Mouse (Mus musculus) embryo, embryonic 9.5 days (tissue): ENCODE measurements around the gene Gdi2.
"Not testable (repeated sequence)": the region's sequence is repeated elsewhere in the genome, so short reads cannot be mapped to it uniquely, and the experiment has no call there.

Experiments
- DNase-seq: peaks from one replicate; pipeline ENCODE4 v3.0.0-alpha.2; 2017; ENCODE audit errors: extremely low spot score

Gene Gdi2

DNA sequence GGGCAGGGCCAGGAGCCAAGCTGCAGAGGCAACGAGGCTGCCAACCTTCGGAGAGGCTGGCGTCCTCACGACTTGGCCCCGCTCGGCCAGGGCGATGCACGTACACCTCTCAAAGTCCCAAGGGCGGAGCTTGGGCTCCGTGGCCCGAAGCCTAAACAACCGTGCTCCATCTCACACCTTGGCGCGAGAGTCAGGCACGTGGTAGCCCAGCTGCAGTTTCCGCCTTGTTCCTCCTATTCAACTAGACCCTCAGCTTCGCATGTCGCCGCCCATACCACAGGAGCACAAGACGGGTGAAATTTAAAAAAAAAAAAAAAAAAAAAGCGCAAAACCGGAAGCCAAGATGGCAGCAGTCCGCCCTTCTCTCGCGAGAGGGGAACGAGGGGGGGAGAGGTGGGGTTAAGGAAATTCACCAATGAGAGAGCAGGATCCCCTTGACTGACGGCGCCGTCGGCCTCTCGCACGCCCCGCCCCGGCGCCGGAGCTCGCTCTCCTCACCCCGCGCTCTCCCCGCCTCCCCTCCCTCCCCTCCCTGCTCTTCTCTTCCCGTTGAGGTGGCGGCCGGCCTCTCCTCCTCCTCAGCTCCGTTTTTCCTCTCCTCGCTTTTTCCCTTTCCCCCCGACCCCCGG, at the start of gene Gdi2:
Gene Gdi2, plus strand, starts transcription at position 470 of the 629 bp plus-strand sequence.
- peak; percentile 97 for DNase-seq

GRCm38 (mm10) chr13:3495526-3495925, 42.3 kb upstream of the Gdi2 start:
- no peak for DNase-seq

GRCm38 (mm10) chr13:3501014-3501413, 36.8 kb upstream of the Gdi2 start:
- not testable (repeated sequence) for DNase-seq

DNA sequence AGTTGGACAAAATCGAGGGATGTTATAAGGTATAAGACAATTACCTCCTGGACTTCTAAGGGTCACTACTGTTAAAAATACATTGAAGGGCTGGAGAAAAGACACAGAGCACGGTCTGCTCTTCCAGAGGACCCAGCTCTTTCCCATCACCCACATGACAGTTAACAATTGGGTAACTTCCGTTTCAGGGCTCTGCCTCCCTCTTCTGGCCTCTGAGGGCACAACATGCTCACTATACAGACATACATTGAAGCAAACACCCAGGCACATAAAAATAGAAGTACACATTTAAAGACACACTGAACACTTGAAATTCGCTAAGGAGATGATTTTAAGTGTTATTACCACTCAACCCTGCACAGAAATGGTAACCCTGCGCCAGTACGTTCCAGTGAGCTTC, 22.5 kb upstream of the Gdi2 start:
- DNase-seq = not testable (repeated sequence)

DNA sequence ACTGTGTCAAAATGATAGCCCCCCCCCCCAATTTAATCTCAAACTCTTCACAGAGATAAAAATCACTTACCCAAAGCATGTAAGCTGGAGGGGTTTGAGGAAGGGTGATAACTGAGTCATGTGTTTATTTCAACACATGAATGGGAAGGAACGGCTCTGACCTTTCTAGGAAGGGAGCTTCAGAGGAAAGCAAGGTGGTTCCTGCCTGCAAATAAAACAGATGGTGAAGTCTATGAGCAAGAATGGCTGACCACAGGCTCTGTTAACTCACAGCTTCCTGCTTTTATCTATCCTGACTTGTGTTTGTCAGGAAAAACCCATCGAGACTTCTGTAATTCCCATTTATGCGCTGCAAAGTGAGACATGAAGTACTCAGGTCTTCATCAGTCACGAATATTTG, 18.5 kb upstream of the Gdi2 start:
- not testable (repeated sequence) for DNase-seq

DNA sequence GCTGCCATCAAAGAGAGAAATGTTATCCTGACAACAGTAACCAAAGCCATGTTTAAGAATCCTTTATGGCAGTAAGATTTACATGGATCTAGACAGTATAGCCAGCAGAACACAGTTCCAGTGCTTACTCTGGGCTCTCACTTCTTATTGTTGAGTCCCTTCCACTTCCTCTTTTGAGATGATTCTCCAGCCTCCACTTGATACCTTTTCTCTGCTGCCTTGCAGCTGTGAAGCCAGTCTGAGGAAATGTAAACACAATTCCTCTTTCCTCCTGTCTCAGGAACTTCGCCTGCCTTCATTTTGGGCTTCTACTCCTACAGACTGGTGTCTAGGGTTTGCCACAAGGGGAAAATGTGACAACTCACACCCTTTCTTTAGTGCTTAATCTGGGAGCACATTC, 17.9 kb upstream of the Gdi2 start:
- not testable (repeated sequence) for DNase-seq

- no peak for DNase-seq
These were observed 14.4 kb upstream of the Gdi2 start for GRCm38 (mm10) chr13:3523459-3523858.

DNA sequence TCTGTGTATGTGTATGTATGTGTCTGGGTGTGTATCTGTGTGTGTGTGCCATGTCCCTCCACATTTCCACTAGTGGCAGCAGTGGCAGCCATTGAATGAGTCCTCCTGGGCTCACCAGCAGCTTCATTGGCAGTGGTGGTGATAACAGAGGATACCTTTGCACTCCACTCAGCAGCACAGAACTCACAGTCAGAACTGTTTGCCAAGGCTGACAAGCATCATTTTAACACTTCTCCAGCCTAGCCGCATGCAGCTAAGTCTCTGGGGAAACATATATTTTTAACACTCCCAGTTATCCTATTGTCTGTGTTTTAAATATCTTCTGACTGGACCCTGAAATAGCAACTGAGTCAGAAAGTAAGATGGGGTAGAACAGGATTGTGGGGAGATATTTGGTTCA, 13.9 kb upstream of the Gdi2 start:
- no peak for DNase-seq

GRCm38 (mm10) chr13:3525611-3526051, 12.2 kb upstream of the Gdi2 start:
- DNase-seq = no peak

GRCm38 (mm10) chr13:3526328-3526727, 11.5 kb upstream of the Gdi2 start:
- DNase-seq = no peak

DNA sequence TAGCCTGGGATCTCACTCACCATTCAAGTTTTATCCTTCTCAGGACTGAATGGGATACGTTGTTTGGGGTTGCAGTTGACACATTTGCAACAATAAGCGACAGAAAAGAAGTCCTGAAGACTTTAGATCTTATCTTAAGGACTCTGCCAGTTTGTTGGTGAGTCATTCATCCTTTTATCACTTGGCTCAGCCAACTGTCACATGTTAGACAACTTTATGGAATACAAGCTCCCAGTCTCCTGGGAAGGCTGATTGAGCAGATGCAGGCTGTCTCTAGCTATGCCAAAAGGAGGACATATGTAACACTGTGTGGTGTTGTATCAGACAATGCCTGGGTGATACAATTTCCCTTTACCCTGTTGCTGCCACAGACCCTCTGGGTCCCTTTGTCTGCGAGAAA, 7.4 kb upstream of the Gdi2 start:
- DNase-seq = no peak

- not testable (repeated sequence) for DNase-seq
These were observed 6.7 kb upstream of the Gdi2 start for GRCm38 (mm10) chr13:3531176-3531575.

GRCm38 (mm10) chr13:3531692-3532320, 6.1 kb upstream of the Gdi2 start:
- no peak for DNase-seq

GRCm38 (mm10) chr13:3532451-3532850, 5.4 kb upstream of the Gdi2 start:
- no peak for DNase-seq

DNA sequence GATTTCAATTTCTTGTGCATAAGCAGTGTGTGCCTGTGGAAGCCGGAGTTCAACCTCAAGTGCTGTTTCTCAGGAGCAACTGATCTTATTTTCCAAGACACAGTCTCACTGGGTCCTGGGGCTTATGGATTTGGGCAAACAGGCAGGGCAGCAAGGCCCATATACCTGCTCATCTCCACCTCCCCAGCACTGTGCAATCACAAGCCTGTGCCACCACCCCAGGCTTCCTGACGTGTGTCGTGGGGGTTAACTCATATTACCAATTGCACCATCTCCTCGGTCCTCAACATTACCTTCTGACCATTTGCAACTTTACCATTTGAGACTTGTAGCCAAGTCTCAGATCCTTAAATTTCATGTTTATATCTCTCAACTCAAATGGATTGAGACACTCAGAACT, 3.7 kb upstream of the Gdi2 start:
- DNase-seq = no peak

DNA sequence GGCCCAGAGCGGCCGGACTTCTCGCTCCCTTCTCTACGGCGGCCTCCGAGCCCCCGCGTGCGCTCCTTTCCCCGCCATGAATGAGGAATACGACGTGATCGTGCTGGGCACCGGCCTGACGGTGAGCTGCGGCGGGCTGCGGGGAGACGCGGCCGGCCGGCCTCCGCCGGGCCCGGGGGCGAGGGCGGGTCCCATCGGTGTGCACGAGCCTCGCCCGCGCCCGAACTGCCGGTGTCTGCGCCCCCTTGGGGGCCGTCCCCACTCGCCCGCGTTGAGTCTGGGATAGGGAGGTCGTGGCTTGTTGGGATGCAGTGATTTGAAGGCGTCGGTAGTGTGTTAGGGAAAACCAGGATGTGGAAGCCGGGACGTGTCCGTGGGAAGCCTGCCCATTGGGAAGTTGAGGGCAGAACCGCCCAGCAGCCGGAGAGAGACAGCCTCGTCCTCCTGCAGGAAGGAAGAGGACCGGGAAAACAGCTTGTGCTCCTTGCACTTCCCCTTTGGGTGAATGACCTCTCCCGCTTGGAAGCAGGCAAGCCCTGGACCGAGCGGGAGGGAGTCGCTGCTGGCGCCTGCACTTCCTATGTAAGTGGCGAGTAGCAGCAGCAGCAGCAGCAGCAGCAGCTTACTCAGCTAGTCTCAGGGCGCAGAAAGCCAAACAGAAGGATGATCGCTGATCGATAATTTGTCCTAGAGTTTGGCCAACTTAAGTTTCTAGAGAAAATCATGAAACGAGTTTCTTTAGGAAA, 533 bp downstream of the Gdi2 start:
- peak; percentile 73 for DNase-seq

DNA sequence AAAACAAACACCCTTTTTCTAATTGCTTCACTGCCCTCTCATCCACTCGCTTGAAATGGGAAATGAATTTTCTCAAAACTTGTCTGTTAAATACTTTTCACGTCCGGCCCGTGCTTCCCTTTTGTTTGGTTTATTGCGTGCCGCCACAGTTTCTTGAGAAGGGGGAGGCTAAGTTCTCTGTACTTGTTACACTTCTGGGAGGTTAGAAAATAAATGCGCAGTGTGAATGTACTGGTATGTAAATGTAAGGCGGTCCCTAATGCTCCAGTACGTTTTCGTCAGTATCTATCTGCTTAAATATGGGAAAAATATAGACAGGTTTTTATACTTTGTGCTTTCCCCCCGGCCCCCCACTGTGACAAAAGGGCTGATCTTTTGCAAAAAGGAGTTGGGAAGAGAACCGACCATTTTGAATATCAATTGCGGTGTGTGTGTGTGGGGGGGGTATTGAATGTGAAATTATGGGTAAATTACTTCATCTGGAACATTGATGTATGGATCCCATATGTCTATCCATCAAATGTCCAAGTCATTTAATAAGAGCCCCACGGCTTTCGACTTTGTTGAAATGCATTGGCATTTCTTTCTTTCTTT, 1.2 kb downstream of the Gdi2 start:
- DNase-seq = peak; percentile 32

DNA sequence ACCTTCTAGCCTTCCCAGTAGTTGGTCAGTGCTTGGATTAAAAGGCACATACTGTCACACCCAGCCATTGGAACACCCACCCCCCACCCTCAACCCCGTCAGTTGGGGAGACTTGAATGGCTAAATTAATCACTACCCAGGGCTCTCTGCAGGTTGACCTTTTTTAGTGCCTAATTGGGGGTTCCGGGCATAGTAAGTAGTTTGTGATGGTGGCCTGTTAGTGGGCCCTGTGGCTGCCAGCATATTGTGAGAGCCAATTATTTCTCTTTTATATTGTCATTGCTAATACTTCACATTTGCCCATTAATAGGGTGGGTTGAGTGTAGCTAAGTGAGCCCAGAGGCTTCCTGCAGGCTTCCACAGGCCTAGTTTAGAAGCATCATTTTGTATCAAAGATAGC, 2.3 kb downstream of the Gdi2 start:
- no peak for DNase-seq

GRCm38 (mm10) chr13:3541159-3541782, 3.4 kb downstream of the Gdi2 start:
- no peak for DNase-seq

- DNase-seq = no peak
These were observed 6.4 kb downstream of the Gdi2 start for GRCm38 (mm10) chr13:3544077-3544874.

GRCm38 (mm10) chr13:3544925-3545324, 7.1 kb downstream of the Gdi2 start:
- DNase-seq = no peak
